Mouse (Mus musculus) heart, adult 2 months (tissue): ENCODE measurements around the gene Ttc23.

Experiments
- CTCF ChIP-seq: fragments of 200-600 bp; IDR thresholded peaks from 2 replicates; pipeline ENCODE4 v1.8.1; 2022; ENCODE audit warnings: antibody characterized with exemption, mild to moderate bottlenecking, moderate library complexity
- EP300 ChIP-seq: fragments of 200-500 bp; IDR thresholded peaks from 2 replicates; pipeline ENCODE4 v1.6.1; 2011; ENCODE audit warnings: low read depth, low read length, control low read depth; ENCODE audit not compliant: insufficient read depth
- POLR2A ChIP-seq: fragments of 200-500 bp; IDR thresholded peaks from 2 replicates; pipeline ENCODE4 v1.6.1; 2011; ENCODE audit warnings: mild to moderate bottlenecking, low read depth, low read length, control low read depth; ENCODE audit not compliant: insufficient read depth

DNA sequence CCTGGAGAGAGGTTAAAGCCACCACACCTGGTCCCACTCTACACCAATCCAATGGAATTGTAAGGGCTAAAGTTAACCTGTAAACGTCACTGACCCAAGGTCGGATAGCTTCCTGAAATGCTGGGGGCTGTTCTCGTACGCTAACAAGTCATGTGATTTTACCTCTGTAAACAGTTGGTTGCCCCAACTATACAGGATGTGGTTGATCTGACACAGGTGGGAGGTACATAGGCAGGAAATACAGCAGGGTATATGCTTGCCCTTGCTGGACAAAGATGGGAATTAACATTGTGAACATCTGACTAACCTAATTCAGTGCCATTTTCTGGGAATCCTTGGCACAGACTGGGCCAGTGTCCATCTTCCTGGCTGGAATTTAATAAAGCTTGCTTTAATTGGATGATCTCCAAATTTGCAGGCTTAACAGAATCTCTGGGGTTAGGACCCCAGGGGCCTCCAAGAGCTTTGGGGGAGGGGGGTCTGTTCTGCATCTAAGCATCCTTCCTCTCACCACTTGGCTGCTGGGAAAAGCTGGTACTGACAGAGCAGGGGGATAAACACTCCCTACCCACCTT lies 100.6 kb downstream of the Ttc23 start:
- TF ChIP-seq CTCF (no peak), EP300 (no peak), POLR2A (no peak)
